Mouse (Mus musculus) kidney, postnatal 0 days (tissue): Measurements from ENCODE around the gene Apoa2. TPM values are rescaled to one million over a fixed set of nuclear protein-coding genes. Genes with fewer than 3 reads are reported as not detected.

ENCODE experiments used
- ATAC-seq: fragments of 200-750 bp; cut with Nextera tagmentation; replicated peaks from 2 replicates; pipeline ENCODE4 v1.8.0; 2017; ENCODE audit warnings: low read depth, moderate number of reproducible peaks, moderate TSS enrichment, moderate library complexity; ENCODE audit not compliant: low FRiP score
- DNase-seq: peaks from one replicate; pipeline ENCODE4 v3.0.0-alpha.2; 2016; ENCODE audit warnings: low spot score
- H3K27ac ChIP-seq: fragments of 300-500 bp; sonication (generic); 2 replicates; pipeline ENCODE4 v1.5.1; 2014; ENCODE audit warnings: mild to moderate bottlenecking
- H3K27me3 ChIP-seq: fragments of 300-500 bp; sonication (generic); 2 replicates; pipeline ENCODE4 v1.6.1; 2014; ENCODE audit warnings: low read length, mixed read lengths; ENCODE audit not compliant: insufficient read depth
- H3K36me3 ChIP-seq: fragments of 300-500 bp; sonication (generic); 2 replicates; pipeline ENCODE4 v1.6.1; 2014; ENCODE audit warnings: low read length, mixed read lengths; ENCODE audit not compliant: insufficient read depth
- H3K4me1 ChIP-seq: fragments of 300-500 bp; sonication (generic); replicated peaks from 2 replicates; pipeline ENCODE4 v1.6.1; 2014; ENCODE audit warnings: antibody characterized with exemption, low read length, mixed read lengths; ENCODE audit not compliant: insufficient read depth
- H3K4me2 ChIP-seq: fragments of 300-500 bp; sonication (generic); 2 replicates; pipeline ENCODE4 v1.6.1; 2014; ENCODE audit warnings: mild to moderate bottlenecking, low read length, moderate library complexity, mixed read lengths
- H3K4me3 ChIP-seq: fragments of 300-500 bp; sonication (generic); replicated peaks from 2 replicates; pipeline ENCODE4 v1.5.1; 2014; ENCODE audit warnings: low read depth, low read length
- H3K9ac ChIP-seq: fragments of 300-500 bp; sonication (generic); 2 replicates; pipeline ENCODE4 v1.6.1; 2014; ENCODE audit warnings: low read depth, low read length
- H3K9me3 ChIP-seq: fragments of 300-500 bp; sonication (generic); replicated peaks from 2 replicates; pipeline ENCODE4 v1.6.1; 2016; ENCODE audit warnings: low read length, inconsistent platforms, mixed read lengths
- CTCF ChIP-seq: IDR thresholded peaks from 2 replicates; pipeline ENCODE4 v1.5.1; 2016; ENCODE audit warnings: antibody characterized with exemption, low read depth, mild to moderate bottlenecking, moderate library complexity
- WGBS: fragments of 180-500 bp; shearing (Covaris S2); extraction: QIAGEN DNeasy Blood & Tissue Kit; methylation state at CpG from one replicate; pipeline ENCODE4 v1.1.7; 2014; 5-methylcytosine and 5-hydroxymethylcytosine counted together
- polyA plus RNA-seq: library from polyadenylated mRNA; unstranded; fragments of >200 nt; fragmentation: Nextera tagmentation; extraction: Ambion mirVana; gene quantifications from 2 replicates; pipeline ENCODE4 v1.2.1, GENCODE M21; 2015

Apoa2 gene
- polyA plus RNA-seq, 1 experiment from 2014 or later = 21.1 TPM

GRCm38 (mm10) chr1:171262594-171263130 is 37.8 kb downstream of the Apoa2 start:
- TF ChIP-seq CTCF = no peak
- Histone ChIP-seq H3K4me1 (peaks cover 11% of the 10 kb centered on the region), H3K9me3 (no peaks in the 10 kb centered on the region), H3K4me3 (peak overlapping the region; percentile 16; the same call in 1 of the 2 replicates), H3K4me2 (peak overlapping the region; percentile 46), H3K27me3 (no peaks in the 10 kb centered on the region), H3K27ac (peak overlapping the region; percentile 89), H3K36me3 (0 out of 2 replicates have a peak, but pooled peaks cover 6% of the 10 kb centered on the region), H3K9ac (0 out of 2 replicates have a peak overlapping the region, but pooled peaks have one; percentile 35)
- DNase-seq (peak; percentile 95), ATAC-seq (peak; percentile 61)
- 5% methylated on average over 8 of the region's 8 CpGs for WGBS

DNA sequence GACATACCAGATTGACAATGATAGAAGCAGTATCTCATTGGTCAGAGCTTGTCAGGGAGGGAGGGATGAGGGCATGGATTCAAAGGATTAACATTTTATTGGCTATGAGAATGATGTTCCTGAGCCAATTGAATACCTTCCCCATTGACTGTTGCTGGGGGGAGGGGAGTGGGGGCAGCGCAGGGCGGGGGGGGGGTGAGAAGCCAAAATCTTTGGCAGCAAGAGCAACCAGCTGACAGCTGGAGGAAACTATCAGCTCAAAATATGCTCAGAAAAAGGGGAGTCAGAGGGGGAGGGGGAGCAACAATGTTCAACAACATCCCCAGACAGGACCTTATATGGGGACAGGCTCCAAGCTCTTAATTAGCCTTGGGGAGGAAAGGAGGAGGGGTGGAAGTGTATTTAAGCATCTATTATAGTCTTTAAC is 38.3 kb downstream of the Apoa2 start:
- WGBS = 0% methylated on average over 2 of the region's 2 CpGs
- no peaks in the 10 kb centered on the region for H3K27me3 ChIP-seq
- no peak for TF ChIP-seq CTCF
- no peaks in the 10 kb centered on the region for H3K9me3 ChIP-seq
- peak overlapping the region; percentile 89 for H3K27ac ChIP-seq
- peaks cover 11% of the 10 kb centered on the region for H3K4me1 ChIP-seq
- 0 out of 2 replicates have a peak, but pooled peaks cover 6% of the 10 kb centered on the region for H3K36me3 ChIP-seq
- DNase-seq (peak; percentile 94), ATAC-seq (peak; percentile 81)
- no peak overlapping the region for H3K9ac ChIP-seq
- H3K4me2 ChIP-seq = peak overlapping the region; percentile 46; the same call in 1 of the 2 replicates
- H3K4me3 ChIP-seq = no peak overlapping the region; the same call in 1 of the 2 replicates

DNA sequence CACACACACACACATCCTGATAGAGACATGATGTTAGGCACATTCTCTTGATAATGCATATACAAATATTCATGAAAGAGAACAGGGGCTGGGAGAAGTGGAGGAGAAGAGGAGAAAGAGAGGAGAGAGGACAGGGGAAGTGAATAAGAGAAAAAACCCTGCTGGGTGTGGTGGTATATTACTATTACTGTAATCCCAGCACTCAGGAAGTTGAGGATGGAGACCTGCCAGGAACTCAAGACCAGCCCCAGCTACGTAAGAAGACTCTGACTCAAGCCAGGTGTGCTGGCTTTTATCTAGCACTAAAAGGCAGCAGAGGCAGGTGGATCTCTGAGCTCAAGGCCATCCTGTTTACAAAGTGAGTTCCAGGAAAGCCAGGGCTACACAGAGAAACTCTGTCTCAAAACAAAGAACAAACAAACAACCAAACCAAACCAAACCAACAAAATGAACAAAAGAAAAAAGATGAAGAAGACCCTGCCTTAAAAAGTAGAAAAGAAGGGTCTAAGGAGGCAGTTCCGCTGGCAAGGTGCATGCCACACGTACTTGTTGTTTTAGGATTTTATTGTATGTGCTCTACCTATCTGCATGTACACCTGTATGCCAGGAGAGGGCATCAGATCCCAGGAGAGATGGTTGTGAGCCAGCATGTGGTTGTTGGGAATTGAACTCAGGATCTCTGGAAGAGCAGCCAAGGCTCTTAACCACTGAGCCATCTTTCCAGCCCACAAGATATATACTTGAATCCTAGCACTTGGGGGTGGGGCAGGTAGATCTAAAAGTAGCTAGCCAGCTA is 39.0 kb downstream of the Apoa2 start:
- Histone ChIP-seq H3K9ac (no peak overlapping the region), H3K4me3 (no peak overlapping the region), H3K27me3 (no peaks in the 10 kb centered on the region), H3K4me2 (no peak overlapping the region), H3K36me3 (0 out of 2 replicates have a peak, but pooled peaks cover 3% of the 10 kb centered on the region), H3K9me3 (no peaks in the 10 kb centered on the region), H3K4me1 (peaks cover 11% of the 10 kb centered on the region), H3K27ac (peak overlapping the region; percentile 89)
- TF ChIP-seq CTCF = peak; percentile 53
- DNase-seq (peak; percentile 60), ATAC-seq (no peak)
- WGBS = 76% methylated on average over 3 of the region's 3 CpGs

GRCm38 (mm10) chr1:171265971-171266744 is 41.3 kb downstream of the Apoa2 start:
- Histone ChIP-seq H3K4me1 (peaks cover 16% of the 10 kb centered on the region), H3K9me3 (no peaks in the 10 kb centered on the region), H3K9ac (no peak overlapping the region), H3K4me2 (no peak overlapping the region), H3K27me3 (no peaks in the 10 kb centered on the region), H3K27ac (no peak overlapping the region), H3K4me3 (no peak overlapping the region), H3K36me3 (no peaks in the 10 kb centered on the region)
- no peak for ATAC-seq
- 58% methylated on average over 4 of the region's 4 CpGs for WGBS
- TF ChIP-seq CTCF = no peak
- no peak for DNase-seq

- WGBS = 76% methylated on average over 1 of the region's 1 CpGs
- no peak for TF ChIP-seq CTCF
- DNase-seq (no peak), ATAC-seq (no peak)
- H3K36me3 ChIP-seq = no peaks in the 10 kb centered on the region
- H3K4me1 ChIP-seq = peaks cover 16% of the 10 kb centered on the region; the same call in 1 of the 2 replicates
- H3K9ac ChIP-seq = no peak overlapping the region
- H3K9me3 ChIP-seq = no peaks in the 10 kb centered on the region
- no peaks in the 10 kb centered on the region for H3K27me3 ChIP-seq
- no peak overlapping the region for H3K4me2 ChIP-seq
- H3K4me3 ChIP-seq = no peak overlapping the region
- no peak overlapping the region for H3K27ac ChIP-seq
Observed at GRCm38 (mm10) chr1:171268341-171268740, 43.5 kb downstream of the Apoa2 start.
